Mouse (Mus musculus): ENCODE data around the gene Med15. TPM values are rescaled to one million over a fixed set of nuclear protein-coding genes. Genes with fewer than 3 reads are reported as not detected.

The Med15 gene
- 12.6 and 18.0 TPM in 2 replicates for polyA plus RNA-seq (2012; rRNA removed)

GRCm38 (mm10) chr16:17732841-17733340, at the start of gene Med15:
Gene Med15 (minus strand): TSS chr16:17732891.

GRCm38 (mm10) chr16:17759344-17759773, 26.7 kb upstream of the Med15 start, which contains the start of gene Klhl22:
Gene Klhl22 (plus strand): TSS chr16:17759618.

GRCm38 (mm10) chr16:17646310-17647114, 86.2 kb downstream of the Med15 start, which contains the start of gene Ccdc74a:
Gene Ccdc74a (plus strand): TSS chr16:17646470.

GRCm38 (mm10) chr16:17619198-17620105, 113.2 kb downstream of the Med15 start, which contains the start of gene Smpd4:
Gene Smpd4 (plus strand): TSS chr16:17619354.

Other genes starting within 250 kb of the Med15 start
- gene Aifm3, start 243.3 kb downstream of the Med15 start, polyA plus RNA-seq (2012; rRNA removed), result 14.7 and 16.2 TPM in 2 replicates
- gene Lztr1, start 224.2 kb downstream of the Med15 start, polyA plus RNA-seq (2012; rRNA removed), result 68.0 and 81.9 TPM in 2 replicates
- 18.5 and 20.1 TPM in 2 replicates for gene Thap7, start 201.8 kb downstream of the Med15 start, polyA plus RNA-seq (2012; rRNA removed)
- 0.06 and 0.11 TPM in 2 replicates for gene Lrrc74b, start 171.6 kb downstream of the Med15 start, polyA plus RNA-seq (2012; rRNA removed)
- 0.08 and 0.10 TPM in 2 replicates for gene P2rx6, start 171.0 kb downstream of the Med15 start, polyA plus RNA-seq (2012; rRNA removed)
- 5.4 and 6.0 TPM in 2 replicates for gene Slc7a4, start 149.7 kb downstream of the Med15 start, polyA plus RNA-seq (2012; rRNA removed)
- gene Smpd4, start 113.5 kb downstream of the Med15 start, polyA plus RNA-seq (2012; rRNA removed), result 17.5 and 17.6 TPM in 2 replicates
- gene Ccdc74a, start 86.4 kb downstream of the Med15 start, polyA plus RNA-seq (2012; rRNA removed), result 1.6 and 1.8 TPM in 2 replicates
- gene Klhl22, start 26.7 kb upstream of the Med15 start, polyA plus RNA-seq (2012; rRNA removed), result 14.3 and 15.0 TPM in 2 replicates
- gene Scarf2, start 64.4 kb upstream of the Med15 start, polyA plus RNA-seq (2012; rRNA removed), result 4.7 and 6.5 TPM in 2 replicates
- not detected in 2 replicates for gene B830017H08Rik, start 100.2 kb upstream of the Med15 start, polyA plus RNA-seq (2012; rRNA removed)
- gene Car15, start 105.5 kb upstream of the Med15 start, polyA plus RNA-seq (2012; rRNA removed), result 1.0 and 1.6 TPM in 2 replicates
- gene Gm20518, start 158.8 kb upstream of the Med15 start, polyA plus RNA-seq (2012; rRNA removed), result 0.13 and 0.24 TPM in 2 replicates
- gene Tssk1, start 161.3 kb upstream of the Med15 start, polyA plus RNA-seq (2012; rRNA removed), result 0.02 and 0.03 TPM in 2 replicates
- gene Dgcr2, start 165.7 kb upstream of the Med15 start, polyA plus RNA-seq (2012; rRNA removed), result 20.8 and 21.7 TPM in 2 replicates
- not detected in 2 replicates for gene Tssk2, start 165.7 kb upstream of the Med15 start, polyA plus RNA-seq (2012; rRNA removed)
- gene Ess2, start 178.5 kb upstream of the Med15 start, polyA plus RNA-seq (2012; rRNA removed), result 7.2 and 8.3 TPM in 2 replicates
- gene Gsc2, start 182.2 kb upstream of the Med15 start, polyA plus RNA-seq (2012; rRNA removed), result not detected in 2 replicates
- gene Slc25a1, start 195.3 kb upstream of the Med15 start, polyA plus RNA-seq (2012; rRNA removed), result 48.8 and 59.1 TPM in 2 replicates
- 3.2 and 5.8 TPM in 2 replicates for gene Vpreb2, start 247.5 kb upstream of the Med15 start, polyA plus RNA-seq (2012; rRNA removed)

Measured in liver, embryonic 18 days (tissue).